Mouse (Mus musculus) heart, embryonic 11.5 days (tissue): ENCODE data around the gene Trpd52l3. TPM values are rescaled to one million over a fixed set of nuclear protein-coding genes. Genes with fewer than 3 reads are reported as not detected.

Experiments
- ATAC-seq: fragments of 200-750 bp; cut with Nextera tagmentation; replicated peaks from 2 replicates; pipeline ENCODE4 v1.8.0; 2017; ENCODE audit warnings: moderate library complexity; ENCODE audit not compliant: insufficient number of reproducible peaks, low FRiP score, low TSS enrichment
- H3K27ac ChIP-seq: fragments of 300-500 bp; sonication (generic); 2 replicates; pipeline ENCODE4 v1.5.1; 2014; ENCODE audit warnings: mild to moderate bottlenecking, low read depth, low read length
- H3K27me3 ChIP-seq: fragments of 300-500 bp; sonication (generic); 2 replicates; pipeline ENCODE4 v1.6.1; 2014; ENCODE audit warnings: mild to moderate bottlenecking, low read length, mixed read lengths; ENCODE audit not compliant: control insufficient read depth, insufficient read depth
- H3K36me3 ChIP-seq: fragments of 300-500 bp; sonication (generic); 2 replicates; pipeline ENCODE4 v1.6.1; 2014; ENCODE audit warnings: mild to moderate bottlenecking, low read length, moderate library complexity, mixed read lengths; ENCODE audit not compliant: control insufficient read depth, insufficient read depth
- H3K4me1 ChIP-seq: fragments of 300-500 bp; sonication (generic); 2 replicates; pipeline ENCODE4 v1.6.1; 2014; ENCODE audit warnings: low read length; ENCODE audit not compliant: control insufficient read depth, insufficient read depth
- H3K4me2 ChIP-seq: fragments of 300-500 bp; sonication (generic); 2 replicates; pipeline ENCODE4 v1.6.1; 2014; ENCODE audit warnings: mild to moderate bottlenecking, moderate library complexity
- H3K4me3 ChIP-seq: fragments of 300-500 bp; sonication (generic); 2 replicates; pipeline ENCODE4 v1.5.1; 2014; ENCODE audit warnings: low read depth, low read length
- H3K9ac ChIP-seq: fragments of 300-500 bp; sonication (generic); 2 replicates; pipeline ENCODE4 v1.6.1; 2014; ENCODE audit warnings: mild to moderate bottlenecking, low read depth, low read length, moderate library complexity
- H3K9me3 ChIP-seq: fragments of 300-500 bp; sonication (generic); replicated peaks from 2 replicates; pipeline ENCODE4 v1.6.1; 2016; ENCODE audit warnings: low read length; ENCODE audit not compliant: control insufficient read depth
- WGBS: fragments of 180-500 bp; shearing (Covaris S2); extraction: QIAGEN DNeasy Blood & Tissue Kit; methylation state at CpG from one replicate; pipeline ENCODE4 v1.1.7; 2014; ENCODE audit not compliant: insufficient replicate concordance; 5-methylcytosine and 5-hydroxymethylcytosine counted together
- polyA plus RNA-seq: library from polyadenylated mRNA; unstranded; fragments of >200 nt; fragmentation: Nextera tagmentation; extraction: Ambion mirVana; gene quantifications from 2 replicates; pipeline ENCODE4 v1.2.1, GENCODE M21; 2014

The Trpd52l3 gene
- polyA plus RNA-seq = not detected in 2 replicates

- H3K4me1 ChIP-seq = no peaks in the 10 kb centered on the region
- 88% methylated on average over 9 of the region's 9 CpGs for WGBS
Measured at GRCm38 (mm10) chr19:30003621-30004020, at the start of gene Trpd52l3. Gene Trpd52l3, plus strand, starts transcription at chr19:30003790.

DNA sequence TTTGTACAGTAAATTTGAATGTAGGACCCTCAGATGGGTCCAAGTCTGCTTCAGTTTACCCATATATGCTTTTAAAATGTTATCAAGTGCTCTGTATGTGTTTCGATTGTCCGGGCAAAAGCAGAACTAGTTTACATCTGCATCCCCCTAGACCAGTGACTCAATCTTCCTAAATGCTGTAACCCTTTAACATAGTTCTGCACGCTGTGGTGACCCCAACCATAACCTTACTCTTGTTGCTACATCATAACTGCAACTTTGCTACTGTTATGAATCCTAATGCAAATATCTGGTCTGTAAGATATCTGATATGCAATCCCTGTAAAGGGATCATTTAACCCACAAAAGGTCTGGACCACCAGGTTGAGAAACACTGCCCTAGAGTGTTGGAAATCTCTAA, 49.8 kb upstream of the Trpd52l3 start:
- 90% methylated on average over 3 of the region's 3 CpGs for WGBS
- no peaks in the 10 kb centered on the region for H3K36me3 ChIP-seq
- no peak for ATAC-seq
- no peak overlapping the region for H3K27ac ChIP-seq
- no peak overlapping the region for H3K9ac ChIP-seq
- H3K4me1 ChIP-seq = no peaks in the 10 kb centered on the region
- no peak overlapping the region for H3K4me3 ChIP-seq
- no peaks in the 10 kb centered on the region for H3K27me3 ChIP-seq
- no peak overlapping the region for H3K4me2 ChIP-seq
- no peaks in the 10 kb centered on the region for H3K9me3 ChIP-seq

More at GRCm38 (mm10) chr19:30003621-30004020, at the start of gene Trpd52l3:
- Histone ChIP-seq H3K9ac (no peak within 1 kb of the TSS), H3K9me3 (no peaks in the 10 kb centered on the region), H3K27me3 (no peaks in the 10 kb centered on the region), H3K4me2 (no peak within 1 kb of the TSS), H3K27ac (no peak within 1 kb of the TSS), H3K4me3 (no peak within 1 kb of the TSS), H3K36me3 (no peaks in the 10 kb centered on the region)
- no peak for ATAC-seq

DNA sequence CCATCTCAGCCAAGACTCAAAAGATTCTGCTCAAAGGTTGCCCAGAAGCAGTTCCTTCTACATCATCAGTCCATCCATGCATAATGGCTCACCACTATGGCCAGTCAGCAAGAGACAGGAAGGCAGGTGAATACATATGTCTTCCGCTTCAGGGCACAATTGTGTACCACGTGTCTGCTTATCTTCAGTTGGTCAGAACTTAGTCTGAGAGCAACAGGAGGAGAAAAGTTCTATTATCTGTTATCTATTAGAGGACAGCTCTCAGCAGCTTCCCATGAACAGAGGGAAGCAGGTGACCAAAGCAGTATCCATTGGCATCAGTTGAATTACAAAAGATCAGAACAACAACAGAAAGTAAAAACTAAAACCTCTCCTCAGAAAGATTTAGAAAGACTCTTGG, 48.1 kb upstream of the Trpd52l3 start:
- H3K4me1 ChIP-seq = no peaks in the 10 kb centered on the region
- H3K9me3 ChIP-seq = no peaks in the 10 kb centered on the region
- no peak overlapping the region for H3K4me3 ChIP-seq
- H3K36me3 ChIP-seq = no peaks in the 10 kb centered on the region
- no peak overlapping the region for H3K27ac ChIP-seq
- no peak for ATAC-seq
- no peaks in the 10 kb centered on the region for H3K27me3 ChIP-seq
- WGBS = 73% methylated on average over 2 of the region's 2 CpGs
- no peak overlapping the region for H3K4me2 ChIP-seq
- H3K9ac ChIP-seq = no peak overlapping the region

GRCm38 (mm10) chr19:29960906-29961305, 42.7 kb upstream of the Trpd52l3 start:
- Histone ChIP-seq H3K4me1 (no peaks in the 10 kb centered on the region), H3K36me3 (no peaks in the 10 kb centered on the region), H3K4me3 (no peak overlapping the region), H3K27ac (no peak overlapping the region), H3K27me3 (no peaks in the 10 kb centered on the region), H3K9ac (no peak overlapping the region), H3K9me3 (no peaks in the 10 kb centered on the region), H3K4me2 (no peak overlapping the region)
- no peak for ATAC-seq
- WGBS = 75% methylated on average over 4 of the region's 4 CpGs

GRCm38 (mm10) chr19:29961842-29962241, 41.7 kb upstream of the Trpd52l3 start:
- H3K4me2 ChIP-seq = no peak overlapping the region
- no peaks in the 10 kb centered on the region for H3K27me3 ChIP-seq
- no peak overlapping the region for H3K9ac ChIP-seq
- no peak overlapping the region for H3K4me3 ChIP-seq
- no peaks in the 10 kb centered on the region for H3K36me3 ChIP-seq
- no peaks in the 10 kb centered on the region for H3K9me3 ChIP-seq
- H3K27ac ChIP-seq = no peak overlapping the region
- H3K4me1 ChIP-seq = no peaks in the 10 kb centered on the region
- 43% methylated on average over 6 of the region's 6 CpGs for WGBS
- no peak for ATAC-seq

- H3K4me3 ChIP-seq = no peak overlapping the region
- no peaks in the 10 kb centered on the region for H3K4me1 ChIP-seq
- 53% methylated on average over 2 of the region's 2 CpGs for WGBS
- no peak overlapping the region for H3K4me2 ChIP-seq
- H3K9ac ChIP-seq = no peak overlapping the region
- no peaks in the 10 kb centered on the region for H3K27me3 ChIP-seq
- no peak for ATAC-seq
- no peak overlapping the region for H3K27ac ChIP-seq
- no peaks in the 10 kb centered on the region for H3K9me3 ChIP-seq
- H3K36me3 ChIP-seq = no peaks in the 10 kb centered on the region
Measured at GRCm38 (mm10) chr19:29963598-29964092, 39.9 kb upstream of the Trpd52l3 start.

GRCm38 (mm10) chr19:29967960-29968359, 35.6 kb upstream of the Trpd52l3 start:
- Histone ChIP-seq H3K36me3 (no peaks in the 10 kb centered on the region), H3K4me2 (no peak overlapping the region), H3K4me3 (no peak overlapping the region), H3K4me1 (no peaks in the 10 kb centered on the region), H3K27ac (no peak overlapping the region), H3K9ac (no peak overlapping the region), H3K9me3 (no peaks in the 10 kb centered on the region), H3K27me3 (no peaks in the 10 kb centered on the region)
- WGBS = 80% methylated on average over 3 of the region's 3 CpGs
- ATAC-seq = no peak

GRCm38 (mm10) chr19:29973396-29973795, 30.2 kb upstream of the Trpd52l3 start:
- ATAC-seq = no peak
- WGBS = 68% methylated on average over 5 of the region's 5 CpGs

DNA sequence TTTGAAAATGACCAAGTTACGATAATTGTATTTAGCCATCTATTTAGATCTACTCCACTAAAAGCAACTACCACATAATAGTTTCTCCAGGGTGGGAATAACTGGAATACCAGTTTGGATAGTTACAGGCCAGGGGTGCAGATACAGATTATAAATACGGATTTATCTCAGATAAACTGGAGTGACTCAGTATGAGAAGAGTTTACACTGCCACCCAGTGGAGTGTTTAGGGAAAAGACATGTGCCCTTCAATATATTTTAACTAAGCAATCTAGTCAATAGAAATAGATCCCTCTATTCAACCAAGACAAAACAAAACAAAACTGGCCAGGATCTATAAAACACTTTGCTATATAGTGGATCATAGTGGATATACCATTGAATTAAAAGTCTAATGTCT, 24.7 kb upstream of the Trpd52l3 start:
- 61% methylated on average over 2 of the region's 2 CpGs for WGBS
- Histone ChIP-seq H3K36me3 (no peaks in the 10 kb centered on the region), H3K27me3 (no peaks in the 10 kb centered on the region), H3K4me1 (no peaks in the 10 kb centered on the region), H3K9ac (no peak overlapping the region), H3K4me3 (no peak overlapping the region), H3K4me2 (no peak overlapping the region), H3K27ac (no peak overlapping the region), H3K9me3 (no peaks in the 10 kb centered on the region)
- no peak for ATAC-seq

More at GRCm38 (mm10) chr19:29973396-29973795, 30.2 kb upstream of the Trpd52l3 start:
- Histone ChIP-seq H3K4me3 (no peak overlapping the region), H3K9me3 (no peaks in the 10 kb centered on the region), H3K36me3 (no peaks in the 10 kb centered on the region), H3K4me1 (no peaks in the 10 kb centered on the region), H3K27me3 (no peaks in the 10 kb centered on the region), H3K27ac (no peak overlapping the region), H3K4me2 (no peak overlapping the region), H3K9ac (no peak overlapping the region)
